Mouse (Mus musculus) forebrain, embryonic 12.5 days (tissue): ENCODE measurements around the gene Ankrd7. TPM values are rescaled to one million over a fixed set of nuclear protein-coding genes. Genes with fewer than 3 reads are reported as not detected.

Source experiments
- ATAC-seq: fragments of 200-750 bp; cut with Nextera tagmentation; 2 replicates; pipeline ENCODE4 v1.8.0; 2017; ENCODE audit warnings: moderate TSS enrichment; ENCODE audit not compliant: low FRiP score
- H3K27ac ChIP-seq: fragments of 300-500 bp; sonication (generic); 2 replicates; pipeline ENCODE4 v1.5.1; 2016; ENCODE audit warnings: mild to moderate bottlenecking
- H3K27me3 ChIP-seq: fragments of 300-500 bp; sonication (generic); 2 replicates; pipeline ENCODE4 v1.6.1; 2016; ENCODE audit warnings: mild to moderate bottlenecking
- H3K36me3 ChIP-seq: fragments of 300-500 bp; sonication (generic); replicated peaks from 2 replicates; pipeline ENCODE4 v1.6.1; 2016; ENCODE audit warnings: mild to moderate bottlenecking
- H3K4me1 ChIP-seq: fragments of 300-500 bp; sonication (generic); 2 replicates; pipeline ENCODE4 v1.6.1; 2016
- H3K4me2 ChIP-seq: fragments of 300-500 bp; sonication (generic); 2 replicates; pipeline ENCODE4 v1.6.1; 2016; ENCODE audit warnings: mild to moderate bottlenecking, moderate library complexity
- H3K4me3 ChIP-seq: fragments of 300-500 bp; sonication (generic); replicated peaks from 2 replicates; pipeline ENCODE4 v1.5.1; 2016; ENCODE audit warnings: mild to moderate bottlenecking
- H3K9ac ChIP-seq: fragments of 300-500 bp; sonication (generic); 2 replicates; pipeline ENCODE4 v1.6.1; 2016; ENCODE audit warnings: mild to moderate bottlenecking
- H3K9me3 ChIP-seq: fragments of 300-500 bp; sonication (generic); 2 replicates; pipeline ENCODE4 v1.6.1; 2016
- WGBS: fragments of 180-500 bp; shearing (Covaris S2); methylation state at CpG from one replicate; pipeline ENCODE4 v1.1.7; 2016; 5-methylcytosine and 5-hydroxymethylcytosine counted together
- polyA plus RNA-seq: library from polyadenylated mRNA; unstranded; fragments of >200 nt; fragmentation: Nextera tagmentation; extraction: Ambion mirVana; gene quantifications from 2 replicates; pipeline ENCODE4 v1.2.1, GENCODE M21; 2016

The Ankrd7 gene
- polyA plus RNA-seq, 1 experiment from 2014 or later, result 0.27 TPM

DNA sequence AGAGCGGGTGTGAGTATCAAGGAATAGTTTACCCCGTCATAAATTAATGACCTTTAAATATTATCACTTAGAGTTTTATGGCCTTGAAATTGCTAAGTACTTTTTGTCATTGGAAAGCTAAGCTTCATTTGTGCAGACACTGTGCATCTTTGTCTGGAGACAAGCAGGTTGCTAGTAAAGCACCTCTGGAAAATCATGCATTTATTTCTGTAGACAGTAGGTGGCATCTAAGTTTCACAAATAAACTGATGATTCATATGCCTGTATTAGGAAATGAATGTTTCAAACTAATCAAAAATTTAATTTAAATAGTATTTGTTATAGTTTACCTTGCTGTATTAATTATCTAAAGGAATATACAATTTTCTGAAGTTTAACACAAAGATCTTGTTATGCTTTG lies 41.1 kb downstream of the Ankrd7 start:
- H3K9me3 ChIP-seq, result no peaks in the 10 kb centered on the region
- no peaks in the 10 kb centered on the region for H3K27me3 ChIP-seq
- H3K4me1 ChIP-seq, result no peaks in the 10 kb centered on the region
- no peaks in the 10 kb centered on the region for H3K36me3 ChIP-seq
- H3K27ac ChIP-seq, result no peak overlapping the region
- ATAC-seq, result no peak
- 87% methylated on average over 2 of the region's 2 CpGs for WGBS
- no peak overlapping the region for H3K4me2 ChIP-seq
- no peak overlapping the region for H3K4me3 ChIP-seq
- no peak overlapping the region for H3K9ac ChIP-seq

DNA sequence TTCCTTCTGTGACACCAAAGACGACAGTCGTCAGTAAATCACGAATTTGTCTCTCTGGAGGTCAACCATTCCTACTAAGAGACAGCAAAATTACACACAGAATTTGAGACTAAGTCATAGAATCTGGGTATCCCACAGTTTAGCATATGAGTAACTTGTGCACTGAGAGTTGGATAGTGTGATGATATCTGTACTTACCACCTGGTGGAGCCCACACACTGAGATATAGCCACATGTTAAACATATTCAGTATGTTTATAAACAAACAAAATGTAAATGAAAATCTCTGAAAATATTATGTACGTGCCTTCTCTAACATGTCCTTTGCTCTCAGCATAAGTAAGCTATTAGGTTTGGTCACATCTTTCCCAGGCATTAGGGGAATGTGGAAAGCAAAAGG lies 47.1 kb downstream of the Ankrd7 start:
- H3K4me2 ChIP-seq, result no peak overlapping the region
- ATAC-seq, result no peak

DNA sequence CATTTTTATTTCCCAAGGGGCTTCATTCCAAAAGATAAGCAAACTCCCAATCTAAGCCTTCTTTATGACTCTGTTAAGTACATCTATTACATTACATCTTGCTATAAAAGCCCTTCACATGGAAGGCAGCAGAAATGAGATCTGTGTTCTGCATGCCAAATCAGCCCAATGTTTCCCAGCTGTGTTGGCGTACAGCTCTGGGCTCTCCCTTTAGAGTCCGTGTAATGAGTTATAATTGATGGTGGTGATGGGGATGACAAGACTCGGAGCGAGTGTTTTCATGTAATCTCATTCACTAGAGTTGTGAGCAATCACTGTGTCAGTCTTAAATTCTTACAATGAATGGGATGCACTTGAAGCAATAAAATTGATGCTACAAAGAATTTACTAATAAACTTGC lies 49.9 kb downstream of the Ankrd7 start:
- H3K9me3 ChIP-seq, result no peaks in the 10 kb centered on the region
- H3K4me1 ChIP-seq, result no peaks in the 10 kb centered on the region
- 54% methylated on average over 4 of the region's 4 CpGs for WGBS
- H3K27ac ChIP-seq, result no peak overlapping the region
- peak; percentile 55; the same call in 1 of the 2 replicates for ATAC-seq
- no peak overlapping the region for H3K4me2 ChIP-seq
- H3K4me3 ChIP-seq, result no peak overlapping the region
- no peaks in the 10 kb centered on the region for H3K36me3 ChIP-seq
- no peak overlapping the region for H3K9ac ChIP-seq
- H3K27me3 ChIP-seq, result no peaks in the 10 kb centered on the region

More for the DNA sequence above, 47.1 kb downstream of the Ankrd7 start:
- no peak overlapping the region for H3K9ac ChIP-seq
- no peaks in the 10 kb centered on the region for H3K9me3 ChIP-seq
- no peaks in the 10 kb centered on the region for H3K4me1 ChIP-seq
- 84% methylated on average over 4 of the region's 4 CpGs for WGBS
- H3K27ac ChIP-seq, result no peak overlapping the region
- H3K36me3 ChIP-seq, result no peaks in the 10 kb centered on the region
- no peaks in the 10 kb centered on the region for H3K27me3 ChIP-seq
- H3K4me3 ChIP-seq, result no peak overlapping the region

DNA sequence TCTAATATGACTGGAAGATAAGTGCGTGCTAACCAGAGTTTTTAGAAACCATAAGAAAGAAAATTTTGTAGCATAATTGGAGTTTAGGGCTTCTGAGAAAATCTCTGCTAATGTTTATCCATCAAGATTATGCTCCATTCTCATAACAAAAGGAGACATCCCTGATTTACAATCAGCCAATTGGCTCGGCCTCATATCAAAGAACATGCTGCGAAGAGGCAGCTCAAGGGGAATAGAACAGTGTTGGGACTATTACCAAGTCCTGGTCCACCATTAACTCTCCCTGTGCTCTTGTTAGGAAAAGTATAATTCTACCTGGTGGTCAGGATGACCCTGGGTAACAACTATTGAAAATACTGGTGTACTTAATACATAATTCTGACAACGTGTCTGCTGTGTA lies 50.4 kb downstream of the Ankrd7 start:
- Histone ChIP-seq H3K36me3 (no peaks in the 10 kb centered on the region), H3K27me3 (no peaks in the 10 kb centered on the region), H3K27ac (no peak overlapping the region), H3K9me3 (no peaks in the 10 kb centered on the region), H3K4me1 (no peaks in the 10 kb centered on the region), H3K4me3 (no peak overlapping the region), H3K4me2 (no peak overlapping the region), H3K9ac (no peak overlapping the region)
- WGBS, result 84% methylated on average over 4 of the region's 4 CpGs
- no peak for ATAC-seq

Other genes with a start within 250 kb of the Ankrd7 start
- gene Lsm8, start 17.7 kb upstream of the Ankrd7 start, polyA plus RNA-seq, result 230 and 232 TPM in 2 replicates